Mouse (Mus musculus) liver, embryonic 16.5 days (tissue): ENCODE measurements around the gene Rapgef1. TPM values are rescaled to one million over a fixed set of nuclear protein-coding genes. Genes with fewer than 3 reads are reported as not detected.

Experiments
- ATAC-seq: fragments of 200-750 bp; cut with Nextera tagmentation; 2 replicates; pipeline ENCODE4 v1.8.0; 2017; ENCODE audit warnings: low read depth, mild to moderate bottlenecking, moderate number of reproducible peaks, moderate library complexity
- H3K27ac ChIP-seq: fragments of 300-500 bp; sonication (generic); 2 replicates; pipeline ENCODE4 v1.5.1; 2014; ENCODE audit warnings: mild to moderate bottlenecking, low read length
- H3K27me3 ChIP-seq: fragments of 300-500 bp; sonication (generic); 2 replicates; pipeline ENCODE4 v1.6.1; 2014; ENCODE audit warnings: low read depth, low read length, mixed read lengths; ENCODE audit not compliant: control insufficient read depth, insufficient read depth
- H3K36me3 ChIP-seq: fragments of 300-500 bp; sonication (generic); 2 replicates; pipeline ENCODE4 v1.6.1; 2014; ENCODE audit warnings: mild to moderate bottlenecking; ENCODE audit not compliant: control insufficient read depth, insufficient read depth
- H3K4me1 ChIP-seq: fragments of 300-500 bp; sonication (generic); 2 replicates; pipeline ENCODE4 v1.6.1; 2014; ENCODE audit warnings: low read depth, low read length, mixed read lengths; ENCODE audit not compliant: control insufficient read depth
- H3K4me2 ChIP-seq: fragments of 300-500 bp; sonication (generic); 2 replicates; pipeline ENCODE4 v1.6.1; 2014; ENCODE audit warnings: low read depth, low read length, mixed read lengths
- H3K4me3 ChIP-seq: fragments of 300-500 bp; sonication (generic); 2 replicates; pipeline ENCODE4 v1.5.1; 2014; ENCODE audit warnings: low read depth, mild to moderate bottlenecking, low read length
- H3K9ac ChIP-seq: fragments of 300-500 bp; sonication (generic); 2 replicates; pipeline ENCODE4 v1.6.1; 2014; ENCODE audit warnings: low read depth, low read length
- H3K9me3 ChIP-seq: fragments of 300-500 bp; sonication (generic); replicated peaks from 2 replicates; pipeline ENCODE4 v1.6.1; 2016; ENCODE audit warnings: low read length; ENCODE audit not compliant: control insufficient read depth
- WGBS: fragments of 180-500 bp; shearing (Covaris S2); extraction: QIAGEN DNeasy Blood & Tissue Kit; methylation state at CpG from one replicate; pipeline ENCODE4 v1.1.7; 2014; ENCODE audit not compliant: insufficient replicate concordance; 5-methylcytosine and 5-hydroxymethylcytosine counted together
- polyA plus RNA-seq: library from polyadenylated mRNA; unstranded; fragments of >200 nt; fragmentation: Nextera tagmentation; extraction: Ambion mirVana; gene quantifications from 2 replicates; pipeline ENCODE4 v1.2.1, GENCODE M21; 2015

The Rapgef1 gene
- polyA plus RNA-seq, 1 experiment from 2014 or later: 4.7 TPM

GRCm38 (mm10) chr2:29647162-29647561, 27.6 kb downstream of the Rapgef1 start:
- H3K9me3 ChIP-seq: no peaks in the 10 kb centered on the region
- no peak for ATAC-seq
- no peaks in the 10 kb centered on the region for H3K36me3 ChIP-seq
- no peak overlapping the region for H3K9ac ChIP-seq
- no peak overlapping the region for H3K4me3 ChIP-seq
- H3K27me3 ChIP-seq: no peaks in the 10 kb centered on the region
- WGBS: 67% methylated on average over 4 of the region's 4 CpGs
- H3K4me2 ChIP-seq: no peak overlapping the region
- peaks cover 5% of the 10 kb centered on the region; the same call in 1 of the 2 replicates for H3K4me1 ChIP-seq
- no peak overlapping the region for H3K27ac ChIP-seq

DNA sequence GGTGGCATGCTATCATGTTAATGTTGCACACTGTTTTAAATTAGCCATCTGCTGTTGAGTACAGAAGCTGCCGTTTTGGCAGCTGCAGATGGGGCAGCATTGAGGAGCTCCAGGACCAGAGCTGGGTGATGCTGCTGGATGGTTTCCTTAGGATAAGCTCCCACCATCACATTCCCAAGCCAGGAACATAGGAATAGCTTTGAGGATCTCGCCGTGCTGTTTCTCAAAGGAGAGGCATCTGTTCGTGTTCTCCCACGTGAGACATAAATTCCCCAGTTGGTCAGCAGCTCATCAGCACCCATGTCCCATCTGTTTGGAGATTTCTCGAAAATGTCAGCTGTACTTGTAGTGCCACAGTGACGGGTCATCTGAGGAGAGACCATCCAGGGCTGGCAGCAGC, 28.3 kb downstream of the Rapgef1 start:
- Histone ChIP-seq H3K4me3 (no peak overlapping the region), H3K27me3 (no peaks in the 10 kb centered on the region), H3K27ac (no peak overlapping the region), H3K36me3 (no peaks in the 10 kb centered on the region), H3K4me2 (no peak overlapping the region), H3K4me1 (peaks cover 5% of the 10 kb centered on the region; the same call in 1 of the 2 replicates), H3K9ac (no peak overlapping the region), H3K9me3 (no peaks in the 10 kb centered on the region)
- ATAC-seq: no peak
- 78% methylated on average over 7 of the region's 7 CpGs for WGBS

DNA sequence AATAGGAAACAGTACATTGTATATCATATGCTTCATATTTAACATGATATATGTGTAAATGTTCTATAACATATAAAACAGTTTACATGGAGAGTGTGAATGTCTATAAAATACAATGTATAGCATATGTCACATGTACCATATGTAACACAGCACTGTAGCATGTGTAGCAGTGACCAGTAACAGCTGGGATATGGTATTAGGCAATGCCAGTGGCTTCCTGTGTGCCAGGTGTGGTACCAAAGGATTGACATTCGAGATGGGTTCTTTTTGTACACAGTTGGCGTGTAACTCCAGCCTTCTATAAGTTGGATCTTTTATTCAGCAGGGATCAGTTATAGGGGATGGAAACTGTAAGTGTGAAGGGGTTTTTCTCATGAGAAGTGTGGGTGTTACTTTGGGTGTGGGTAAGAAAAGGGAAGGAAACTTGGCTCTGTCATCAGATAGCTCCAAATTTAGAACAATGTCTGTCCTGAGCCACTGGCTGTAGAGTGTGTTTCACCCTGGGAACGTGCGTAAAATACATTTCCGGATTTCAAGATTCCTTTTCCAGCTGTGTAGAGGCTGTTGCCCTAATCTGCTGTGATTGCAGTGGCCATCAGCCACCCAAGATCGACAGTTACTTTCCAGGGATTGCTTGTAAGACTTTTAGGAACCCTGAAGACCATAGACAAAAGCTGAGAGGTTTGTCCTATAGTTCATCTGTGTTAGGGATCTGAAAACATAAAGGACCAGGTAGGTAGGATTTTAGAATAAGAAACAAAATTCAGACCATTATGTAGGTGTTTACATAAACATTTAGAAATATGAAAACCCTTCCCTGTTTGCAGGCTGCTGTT, 29.7 kb downstream of the Rapgef1 start:
- Histone ChIP-seq H3K36me3 (no peaks in the 10 kb centered on the region), H3K9me3 (no peaks in the 10 kb centered on the region), H3K4me2 (0 out of 2 replicates have a peak overlapping the region, but pooled peaks have one; percentile 3), H3K4me3 (no peak overlapping the region), H3K4me1 (peaks cover 5% of the 10 kb centered on the region; the same call in 1 of the 2 replicates), H3K9ac (no peak overlapping the region), H3K27ac (no peak overlapping the region), H3K27me3 (no peaks in the 10 kb centered on the region)
- 25% methylated on average over 6 of the region's 6 CpGs for WGBS
- ATAC-seq: no peak

GRCm38 (mm10) chr2:29649795-29650457, 30.4 kb downstream of the Rapgef1 start:
- ATAC-seq: no peak
- Histone ChIP-seq H3K9ac (no peak overlapping the region), H3K4me1 (peaks cover 5% of the 10 kb centered on the region; the same call in 1 of the 2 replicates), H3K27ac (no peak overlapping the region), H3K36me3 (no peaks in the 10 kb centered on the region), H3K9me3 (no peaks in the 10 kb centered on the region), H3K27me3 (no peaks in the 10 kb centered on the region), H3K4me3 (no peak overlapping the region), H3K4me2 (no peak overlapping the region)
- 59% methylated on average over 10 of the region's 10 CpGs for WGBS

- Histone ChIP-seq H3K4me1 (no peaks in the 10 kb centered on the region), H3K4me3 (no peak overlapping the region), H3K9ac (no peak overlapping the region), H3K4me2 (no peak overlapping the region), H3K36me3 (no peaks in the 10 kb centered on the region), H3K9me3 (no peaks in the 10 kb centered on the region), H3K27ac (no peak overlapping the region), H3K27me3 (no peaks in the 10 kb centered on the region)
- no peak for ATAC-seq
- WGBS: 67% methylated on average over 5 of the region's 5 CpGs
Measured at GRCm38 (mm10) chr2:29651876-29652275, 32.4 kb downstream of the Rapgef1 start.

DNA sequence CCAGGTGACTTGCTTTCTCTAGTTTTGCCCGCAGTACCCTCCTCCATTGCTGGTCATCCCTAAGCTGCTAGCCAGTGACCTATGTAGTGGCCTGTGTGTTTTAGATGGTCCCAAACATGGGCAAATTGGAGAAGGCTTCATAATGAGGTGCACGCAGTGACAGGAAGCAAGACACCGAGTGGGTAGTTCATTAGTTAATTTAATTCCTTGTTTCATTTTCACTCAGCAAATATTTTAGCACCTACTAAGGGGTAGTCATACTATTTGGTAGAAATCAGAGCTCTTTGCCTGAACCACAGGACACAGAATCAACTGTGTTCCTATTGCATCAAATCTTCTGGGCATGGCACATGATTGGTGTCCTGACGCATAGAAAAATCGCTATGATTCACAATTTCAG, 35.9 kb downstream of the Rapgef1 start:
- WGBS: 80% methylated on average over 5 of the region's 5 CpGs
- no peaks in the 10 kb centered on the region for H3K27me3 ChIP-seq
- H3K4me3 ChIP-seq: no peak overlapping the region
- ATAC-seq: no peak
- no peaks in the 10 kb centered on the region for H3K36me3 ChIP-seq
- H3K4me1 ChIP-seq: no peaks in the 10 kb centered on the region
- no peak overlapping the region for H3K9ac ChIP-seq
- no peak overlapping the region for H3K4me2 ChIP-seq
- no peak overlapping the region for H3K27ac ChIP-seq
- H3K9me3 ChIP-seq: no peaks in the 10 kb centered on the region

DNA sequence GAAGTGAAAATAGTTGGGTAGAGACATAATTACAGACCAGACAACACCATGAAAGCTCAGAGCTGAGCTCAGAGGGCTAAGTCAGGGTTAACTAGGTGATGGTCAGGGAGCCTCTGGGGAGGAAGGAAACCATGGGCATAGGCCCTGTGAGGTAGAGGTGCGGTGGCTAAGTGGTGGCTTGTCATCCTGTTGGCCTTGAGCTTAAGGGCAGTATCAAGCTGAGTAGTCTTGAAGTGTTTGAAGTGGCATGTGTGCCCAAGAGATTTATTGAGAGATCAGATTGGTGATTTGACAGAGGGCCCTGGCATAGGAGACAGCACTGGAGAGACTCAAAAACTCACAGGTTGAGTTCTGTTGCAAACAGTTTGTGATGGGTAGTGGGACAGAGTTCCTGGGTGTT, 36.6 kb downstream of the Rapgef1 start:
- no peaks in the 10 kb centered on the region for H3K27me3 ChIP-seq
- ATAC-seq: no peak
- WGBS: 68% methylated on average over 1 of the region's 1 CpGs

GRCm38 (mm10) chr2:29657089-29657488, 37.6 kb downstream of the Rapgef1 start:
- ATAC-seq: no peak
- H3K27me3 ChIP-seq: no peaks in the 10 kb centered on the region
- no peak overlapping the region for H3K4me2 ChIP-seq
- WGBS: 62% methylated on average over 1 of the region's 1 CpGs
- no peaks in the 10 kb centered on the region for H3K9me3 ChIP-seq
- no peak overlapping the region for H3K4me3 ChIP-seq
- H3K4me1 ChIP-seq: peaks cover 8% of the 10 kb centered on the region
- no peak overlapping the region for H3K9ac ChIP-seq
- no peak overlapping the region for H3K27ac ChIP-seq
- no peaks in the 10 kb centered on the region for H3K36me3 ChIP-seq

More for the DNA sequence above, 36.6 kb downstream of the Rapgef1 start:
- Histone ChIP-seq H3K9me3 (no peaks in the 10 kb centered on the region), H3K27ac (no peak overlapping the region), H3K4me3 (no peak overlapping the region), H3K4me1 (no peaks in the 10 kb centered on the region; the same call in none of the 2 replicates), H3K4me2 (no peak overlapping the region), H3K36me3 (no peaks in the 10 kb centered on the region), H3K9ac (no peak overlapping the region)

GRCm38 (mm10) chr2:29661751-29662191, 42.3 kb downstream of the Rapgef1 start:
- no peak overlapping the region; the same call in 1 of the 2 replicates for H3K4me2 ChIP-seq
- H3K4me1 ChIP-seq: peaks cover 31% of the 10 kb centered on the region

More at GRCm38 (mm10) chr2:29661751-29662191, 42.3 kb downstream of the Rapgef1 start:
- Histone ChIP-seq H3K9me3 (no peaks in the 10 kb centered on the region), H3K27me3 (no peaks in the 10 kb centered on the region), H3K27ac (0 out of 2 replicates have a peak overlapping the region, but pooled peaks have one; percentile 20), H3K36me3 (no peaks in the 10 kb centered on the region), H3K9ac (no peak overlapping the region), H3K4me3 (no peak overlapping the region)
- WGBS: 18% methylated on average over 6 of the region's 6 CpGs
- ATAC-seq: no peak
